Mouse (Mus musculus) spleen, adult 18-20 months (tissue): ENCODE results near the gene Susd2.
A peak's percentile ranks its signal among the peaks of the same experiment; 100 is the strongest.

ENCODE experiments used
- DNase-seq, 2 experiments: peaks; one replicate each; pipeline ENCODE4 v3.0.0; 2022; ENCODE audit warnings: mixed read lengths in 2 of 2

Gene Susd2

GRCm38 (mm10) chr10:75643741-75644343 lies at the start of gene Susd2:
Susd2 (minus strand) TSS chr10:75644008.
- DNase-seq: peak; percentile 32 to 55

DNA sequence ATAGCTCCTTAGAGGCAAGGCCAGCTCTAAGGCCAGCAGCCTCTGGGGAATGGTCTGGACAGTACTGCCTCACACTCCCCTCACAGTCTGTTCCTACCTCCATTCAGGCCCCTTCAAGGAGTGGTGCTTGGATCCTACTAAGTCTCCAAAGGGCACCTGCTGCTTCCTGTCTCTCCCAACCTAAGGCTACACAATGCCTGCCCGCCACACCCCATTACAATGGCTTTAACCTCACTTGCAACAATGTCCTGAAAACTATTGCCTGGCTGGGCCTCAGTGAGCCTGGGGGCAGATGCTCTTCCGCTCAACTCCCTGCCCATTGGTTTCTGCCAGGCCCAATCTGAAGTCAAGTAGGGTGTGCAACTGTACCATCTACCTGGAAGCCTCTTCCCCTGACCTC lies 44.8 kb upstream of the Susd2 start:
- no peak for DNase-seq

- no peak for DNase-seq
Measured at GRCm38 (mm10) chr10:75686724-75687123, 42.9 kb upstream of the Susd2 start.

GRCm38 (mm10) chr10:75684035-75685004 lies 40.5 kb upstream of the Susd2 start:
- no peak for DNase-seq

DNA sequence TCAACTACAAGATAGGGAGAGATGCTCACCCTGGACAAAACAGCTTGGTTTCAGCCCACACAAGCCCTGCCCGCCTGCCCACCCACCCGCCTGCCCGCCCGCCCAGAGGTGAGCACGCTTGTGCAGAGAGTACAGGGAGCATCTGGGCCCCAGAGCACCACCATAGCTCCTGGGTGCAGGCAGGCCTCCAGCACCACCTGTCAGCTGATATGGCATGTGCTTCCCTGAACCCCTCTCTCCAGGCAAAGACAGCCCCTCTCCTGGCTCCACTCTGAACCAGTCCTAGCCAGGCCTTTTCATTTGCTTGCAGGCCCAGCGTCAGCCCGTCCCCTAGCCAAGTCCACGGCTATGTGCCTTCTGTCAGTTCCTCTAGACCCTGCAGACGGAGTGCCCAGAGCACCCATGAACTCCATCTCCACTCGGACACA lies 36.8 kb upstream of the Susd2 start:
- no peak for DNase-seq

GRCm38 (mm10) chr10:75679204-75679603 lies 35.4 kb upstream of the Susd2 start:
- DNase-seq: no peak

DNA sequence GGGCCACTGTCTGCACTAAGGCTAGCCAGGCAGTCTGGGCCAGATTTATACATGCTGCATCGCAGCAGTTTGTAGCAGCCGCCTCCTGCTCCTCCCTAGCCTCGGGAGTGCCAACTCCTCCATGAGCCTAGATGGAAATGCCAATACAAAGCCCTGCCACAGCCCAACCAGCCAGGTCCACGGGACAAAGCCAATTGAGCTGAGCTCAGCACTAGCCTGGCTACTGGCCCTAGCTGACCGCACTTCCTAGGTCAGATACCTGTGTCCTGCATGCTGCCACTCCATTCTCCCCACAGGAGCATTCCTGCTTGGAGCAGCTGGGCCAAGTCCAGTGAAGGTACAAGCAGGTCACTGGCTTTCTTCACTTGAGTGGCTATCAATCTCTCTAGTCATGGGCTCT lies 34.2 kb upstream of the Susd2 start:
- DNase-seq: no peak

- DNase-seq: no peak
Measured at GRCm38 (mm10) chr10:75677571-75677970, 33.8 kb upstream of the Susd2 start.

- DNase-seq: no peak
Measured at GRCm38 (mm10) chr10:75676819-75677565, 33.2 kb upstream of the Susd2 start.

- no peak for DNase-seq
Measured at GRCm38 (mm10) chr10:75676286-75676685, 32.5 kb upstream of the Susd2 start.

- DNase-seq: no peak
Measured at GRCm38 (mm10) chr10:75675594-75675993, 31.8 kb upstream of the Susd2 start.

DNA sequence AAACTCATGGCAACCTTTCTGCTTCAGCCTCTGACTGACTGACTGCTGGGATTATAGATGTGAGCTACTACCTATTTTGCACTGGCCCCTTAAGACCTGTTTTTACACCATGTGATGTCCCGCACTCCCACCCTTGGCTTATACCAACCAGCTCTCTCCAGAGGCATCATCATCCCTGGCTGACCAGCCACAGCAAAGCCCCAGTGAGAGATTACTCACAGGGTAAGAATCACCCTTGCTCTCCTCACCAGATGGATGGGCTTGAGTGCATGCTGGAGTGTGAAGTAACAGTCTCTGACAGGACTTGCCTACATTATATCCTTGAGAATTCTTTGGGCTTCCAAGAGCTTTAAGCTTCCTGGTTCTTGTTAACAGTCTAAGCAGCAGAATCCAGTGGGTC lies 26.1 kb upstream of the Susd2 start:
- no peak for DNase-seq

DNA sequence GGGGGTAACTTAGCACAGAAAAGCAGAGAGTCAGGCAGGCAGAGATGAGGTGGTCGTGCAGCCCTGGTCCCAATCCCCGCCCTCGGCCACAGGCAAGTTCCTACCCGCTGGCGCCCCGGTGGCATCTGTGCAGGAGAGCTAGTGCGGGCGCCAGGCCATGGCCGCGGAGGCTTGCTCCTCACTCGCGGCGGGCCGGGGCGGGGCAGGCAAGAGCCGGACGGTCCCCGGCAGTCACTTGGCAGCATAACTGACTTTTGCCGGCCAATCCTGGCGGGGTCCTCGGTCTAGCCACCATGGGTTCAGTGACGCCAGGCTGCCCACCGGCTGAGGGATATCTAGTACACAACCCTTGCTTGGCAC lies 24.1 kb upstream of the Susd2 start:
- DNase-seq: peak in 1 of 2 experiments; percentile 53

DNA sequence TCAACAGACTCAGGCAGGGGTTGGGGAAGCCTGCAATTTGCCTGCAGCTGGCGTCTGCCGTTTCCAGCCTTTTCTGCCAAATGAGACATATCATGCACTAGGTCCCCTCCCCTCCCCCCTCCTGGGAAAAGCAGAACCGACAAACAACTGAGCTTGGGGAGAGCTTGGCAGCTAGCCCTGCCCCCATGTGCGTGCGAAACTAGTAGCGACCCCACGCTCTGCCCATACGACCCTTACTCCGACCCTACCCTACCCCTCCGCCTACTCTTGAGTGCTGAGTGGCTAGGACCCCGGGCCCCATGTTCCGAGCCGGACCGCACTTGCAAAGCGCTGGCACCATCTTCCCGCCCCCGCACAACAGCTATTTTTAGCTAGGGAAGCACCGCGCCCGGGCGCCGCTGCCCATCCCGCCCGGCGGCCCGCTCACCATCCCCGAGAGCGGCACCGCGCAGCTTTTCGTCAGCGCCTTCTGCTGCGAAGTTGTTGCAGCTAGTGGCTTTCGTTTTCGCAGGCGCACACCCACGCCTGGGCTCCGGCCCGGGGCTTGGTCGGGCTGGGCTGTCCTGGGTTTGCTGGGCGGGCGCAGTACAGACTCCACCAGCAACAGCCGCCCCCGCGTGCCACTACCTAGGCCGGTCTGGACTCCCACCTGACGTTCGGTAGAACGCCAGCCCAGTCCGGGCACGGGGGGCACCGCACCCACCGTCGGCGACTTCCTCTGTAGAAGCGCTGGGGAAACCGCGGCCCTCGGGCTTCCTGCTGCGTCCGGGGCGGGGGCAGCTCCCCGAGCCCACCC lies 23.5 kb upstream of the Susd2 start:
- peak; percentile 58 to 77 for DNase-seq

- peak in 1 of 2 experiments; percentile 24 for DNase-seq
Measured at GRCm38 (mm10) chr10:75666451-75667030, 22.7 kb upstream of the Susd2 start.

- no peak for DNase-seq
Measured at GRCm38 (mm10) chr10:75664673-75665270, 21.0 kb upstream of the Susd2 start.

- DNase-seq: no peak
Measured at GRCm38 (mm10) chr10:75662575-75662974, 18.8 kb upstream of the Susd2 start.

DNA sequence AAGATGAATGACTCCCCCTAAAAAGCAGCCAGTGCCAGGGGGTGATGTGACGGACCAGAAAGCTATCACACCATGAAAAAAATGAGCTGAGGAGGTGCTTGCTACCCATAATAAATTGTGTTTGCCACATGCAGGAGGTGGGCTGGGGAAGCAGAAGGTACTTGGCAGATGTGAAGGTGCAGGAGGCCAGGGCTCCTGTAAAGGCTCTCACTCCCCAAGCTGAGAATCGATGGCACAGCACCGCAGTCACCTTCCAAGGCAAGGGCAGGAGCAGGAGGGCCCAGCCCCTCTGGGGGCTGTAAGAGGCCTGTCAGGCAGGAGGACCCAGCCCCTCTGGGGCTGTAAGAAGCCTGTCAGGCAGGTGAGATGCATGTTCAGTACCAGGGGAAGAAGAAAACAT lies 18.1 kb upstream of the Susd2 start:
- DNase-seq: no peak

DNA sequence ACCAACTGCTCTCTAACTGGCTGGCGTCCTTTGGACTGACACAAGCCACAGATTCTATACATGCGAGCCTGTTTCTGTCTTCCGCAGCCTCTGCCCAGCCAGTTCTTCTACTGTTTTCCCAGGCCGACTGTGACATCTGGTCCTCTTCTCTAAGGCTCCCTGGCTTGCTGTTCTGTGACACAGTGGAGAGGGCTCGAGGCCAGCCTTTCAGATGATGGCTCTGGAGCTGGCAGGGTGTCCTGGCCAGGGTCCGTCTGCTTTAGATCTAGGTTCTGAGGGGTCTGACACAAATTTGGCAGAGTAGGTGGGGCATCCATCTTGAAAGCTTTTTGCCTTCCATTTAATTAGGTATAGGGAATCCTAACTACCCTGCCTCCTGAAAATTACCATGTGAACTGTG lies 17.6 kb upstream of the Susd2 start:
- DNase-seq: no peak

GRCm38 (mm10) chr10:75657772-75658171 lies 14.0 kb upstream of the Susd2 start:
- no peak for DNase-seq

DNA sequence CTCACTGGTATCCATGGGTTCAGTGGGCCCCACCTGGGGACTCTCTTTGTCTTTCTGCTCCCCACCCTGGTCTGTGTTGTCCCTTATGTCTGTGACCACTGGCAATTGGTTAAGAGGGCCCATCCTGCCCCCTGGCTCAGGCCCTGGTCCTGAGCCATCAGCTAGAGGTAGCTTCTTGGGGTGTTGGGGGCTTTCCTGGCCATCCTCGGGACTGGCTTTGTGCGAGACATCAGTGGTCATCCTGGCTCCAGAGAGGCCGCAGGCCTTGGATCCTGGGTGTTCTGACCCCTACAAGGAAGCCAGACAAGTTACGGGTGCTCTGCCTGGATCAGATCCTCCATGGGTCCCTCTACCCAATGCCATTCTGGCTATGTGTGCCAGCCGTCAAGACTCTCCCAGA lies 13.4 kb upstream of the Susd2 start:
- no peak for DNase-seq

DNA sequence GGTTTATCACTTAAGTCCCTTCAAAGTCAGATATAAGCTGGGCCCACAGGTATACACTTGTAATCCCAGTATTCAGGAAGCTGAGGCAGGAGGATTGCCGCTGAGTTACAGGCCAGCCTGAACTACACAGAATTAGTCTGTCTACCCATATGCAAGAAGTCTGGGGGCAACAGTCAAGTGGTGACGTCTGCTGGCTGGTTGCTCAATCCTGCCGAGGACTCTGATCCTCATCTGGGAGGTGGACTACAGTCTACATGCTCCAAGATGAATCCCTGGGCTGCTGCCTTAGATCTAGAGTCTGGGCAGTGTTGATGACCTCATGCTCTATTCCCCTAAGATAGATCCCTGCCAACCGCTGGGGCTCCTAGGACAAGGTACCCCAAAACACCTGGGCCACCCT lies 10.2 kb upstream of the Susd2 start:
- DNase-seq: no peak
